Mouse (Mus musculus) liver, embryonic 12.5 days (tissue): Measurements from ENCODE around the gene Slc22a18. TPM values are rescaled to one million over a fixed set of nuclear protein-coding genes. Genes with fewer than 3 reads are reported as not detected.

Source experiments
- ATAC-seq: fragments of 200-750 bp; cut with Nextera tagmentation; 2 replicates; pipeline ENCODE4 v1.8.0; 2017; ENCODE audit warnings: moderate number of reproducible peaks, mild to moderate bottlenecking, moderate library complexity
- H3K27ac ChIP-seq: fragments of 300-500 bp; sonication (generic); 2 replicates; pipeline ENCODE4 v1.5.1; 2016; ENCODE audit warnings: mild to moderate bottlenecking
- H3K27me3 ChIP-seq: fragments of 300-500 bp; sonication (generic); replicated peaks from 2 replicates; pipeline ENCODE4 v1.6.1; 2016; ENCODE audit warnings: mild to moderate bottlenecking, moderate library complexity
- H3K36me3 ChIP-seq: fragments of 300-500 bp; sonication (generic); 2 replicates; pipeline ENCODE4 v1.6.1; 2016; ENCODE audit warnings: mild to moderate bottlenecking, moderate library complexity
- H3K4me1 ChIP-seq: fragments of 300-500 bp; sonication (generic); 2 replicates; pipeline ENCODE4 v1.6.1; 2016
- H3K4me2 ChIP-seq: fragments of 300-500 bp; sonication (generic); 2 replicates; pipeline ENCODE4 v1.6.1; 2016; ENCODE audit warnings: mild to moderate bottlenecking, moderate library complexity
- H3K4me3 ChIP-seq: fragments of 300-500 bp; sonication (generic); 2 replicates; pipeline ENCODE4 v1.5.1; 2016; ENCODE audit warnings: mild to moderate bottlenecking, moderate library complexity
- H3K9ac ChIP-seq: fragments of 300-500 bp; sonication (generic); 2 replicates; pipeline ENCODE4 v1.6.1; 2016; ENCODE audit warnings: mild to moderate bottlenecking, moderate library complexity
- H3K9me3 ChIP-seq: fragments of 300-500 bp; sonication (generic); replicated peaks from 2 replicates; pipeline ENCODE4 v1.6.1; 2016; ENCODE audit warnings: mild to moderate bottlenecking, moderate library complexity
- WGBS: fragments of 180-500 bp; shearing (Covaris S2); methylation state at CpG from one replicate; pipeline ENCODE4 v1.1.7; 2016; ENCODE audit not compliant: insufficient replicate concordance; 5-methylcytosine and 5-hydroxymethylcytosine counted together
- polyA plus RNA-seq: library from polyadenylated mRNA; unstranded; fragments of >200 nt; fragmentation: Nextera tagmentation; extraction: Ambion mirVana; gene quantifications from 2 replicates; pipeline ENCODE4 v1.2.1, GENCODE M21; 2016

Slc22a18 gene
- polyA plus RNA-seq, 1 experiment from 2014 or later: 5.1 TPM

- WGBS: 59% methylated on average over 6 of the region's 6 CpGs
- peak; percentile 56 for ATAC-seq
- no peaks in the 10 kb centered on the region for H3K36me3 ChIP-seq
- peaks cover 51% of the 10 kb centered on the region for H3K27me3 ChIP-seq
- no peak overlapping the region for H3K9ac ChIP-seq
- H3K4me1 ChIP-seq: no peaks in the 10 kb centered on the region
- no peak overlapping the region for H3K4me2 ChIP-seq
- no peak overlapping the region for H3K4me3 ChIP-seq
- H3K27ac ChIP-seq: no peak overlapping the region
- no peaks in the 10 kb centered on the region for H3K9me3 ChIP-seq
These were observed 16.2 kb downstream of the Slc22a18 start for GRCm38 (mm10) chr7:143489735-143490134.

DNA sequence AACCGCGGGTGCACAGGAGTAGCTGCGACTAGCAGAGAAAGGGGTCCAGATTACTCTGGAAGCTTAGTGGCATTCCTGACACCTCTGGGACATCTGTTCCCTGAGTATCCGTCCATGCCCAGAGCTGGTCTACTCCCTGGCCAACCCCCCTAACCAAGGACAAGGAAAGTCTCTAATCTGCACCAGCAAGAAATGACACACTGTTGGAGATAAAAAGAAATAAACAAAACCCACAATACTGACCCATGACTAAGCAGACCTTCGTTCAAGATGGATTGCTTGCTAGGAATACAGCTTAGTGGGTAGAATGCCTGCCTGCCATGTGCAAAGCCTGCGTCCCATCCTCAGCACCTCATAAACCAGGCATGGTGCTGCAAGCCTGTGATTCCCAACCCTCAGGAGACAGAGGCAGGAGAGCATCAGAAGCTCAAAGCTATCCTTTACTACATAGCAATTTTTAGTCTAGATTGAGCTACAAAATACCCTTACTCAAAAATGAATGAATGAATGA is 20.1 kb downstream of the Slc22a18 start:
- Histone ChIP-seq H3K9ac (no peak overlapping the region), H3K9me3 (no peaks in the 10 kb centered on the region), H3K4me2 (no peak overlapping the region), H3K27me3 (peaks cover 53% of the 10 kb centered on the region), H3K4me3 (no peak overlapping the region), H3K4me1 (peaks cover 15% of the 10 kb centered on the region), H3K27ac (no peak overlapping the region), H3K36me3 (no peaks in the 10 kb centered on the region)
- WGBS: 59% methylated on average over 6 of the region's 6 CpGs
- no peak for ATAC-seq

DNA sequence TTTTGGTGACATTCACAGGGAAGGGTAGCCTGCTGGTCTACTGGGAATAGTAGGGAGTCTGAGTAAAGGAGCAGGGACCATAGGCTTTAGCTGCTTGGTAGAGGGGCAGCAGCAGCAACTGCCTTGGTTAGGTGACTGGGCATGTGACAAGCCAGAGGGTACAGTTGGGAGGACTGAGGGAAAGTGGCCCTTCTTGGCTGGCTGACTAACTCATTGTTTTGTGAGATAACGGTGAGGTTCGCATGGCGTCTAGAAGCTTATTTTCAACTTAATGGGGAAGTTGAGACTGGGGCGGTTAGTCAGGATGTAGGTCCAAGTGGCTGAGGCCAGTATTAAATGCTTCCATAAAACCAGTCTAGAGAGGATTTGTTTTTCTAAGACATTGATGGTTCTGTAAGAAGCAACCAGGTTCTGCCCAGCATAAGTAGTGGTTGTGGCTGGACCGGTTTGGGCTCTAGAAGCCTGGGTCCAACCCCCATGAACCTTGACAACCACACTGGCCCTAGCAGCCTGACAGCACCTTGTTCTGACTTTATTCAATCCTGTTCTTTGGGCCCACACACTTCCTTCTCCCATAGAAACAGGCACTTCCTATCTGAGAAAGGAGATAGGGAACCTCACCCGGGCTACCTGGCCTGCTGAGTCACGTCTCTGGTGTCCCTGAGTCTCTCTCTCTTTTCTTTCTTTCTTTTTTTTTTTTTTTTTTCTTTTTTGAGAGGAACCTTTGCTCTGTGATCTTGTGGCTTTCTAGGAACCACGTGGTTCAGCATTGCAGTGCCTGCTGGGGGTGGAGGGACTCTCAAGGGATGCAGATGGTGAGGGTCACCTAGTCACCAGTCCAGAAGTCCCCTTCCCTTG is 21.8 kb downstream of the Slc22a18 start:
- Histone ChIP-seq H3K9me3 (no peaks in the 10 kb centered on the region), H3K27me3 (peaks cover 56% of the 10 kb centered on the region), H3K36me3 (no peaks in the 10 kb centered on the region), H3K27ac (no peak overlapping the region), H3K4me2 (no peak overlapping the region), H3K4me1 (peaks cover 15% of the 10 kb centered on the region), H3K4me3 (no peak overlapping the region), H3K9ac (no peak overlapping the region)
- WGBS: 19% methylated on average over 8 of the region's 8 CpGs
- ATAC-seq: no peak

- H3K9ac ChIP-seq: no peak overlapping the region
- no peaks in the 10 kb centered on the region for H3K36me3 ChIP-seq
- H3K27me3 ChIP-seq: peaks cover 67% of the 10 kb centered on the region
- H3K4me1 ChIP-seq: peaks cover 30% of the 10 kb centered on the region
- H3K27ac ChIP-seq: no peak overlapping the region
- ATAC-seq: no peak
- H3K4me2 ChIP-seq: no peak overlapping the region
- 80% methylated on average over 4 of the region's 4 CpGs for WGBS
- no peak overlapping the region for H3K4me3 ChIP-seq
- H3K9me3 ChIP-seq: no peaks in the 10 kb centered on the region
These were observed 25.0 kb downstream of the Slc22a18 start for GRCm38 (mm10) chr7:143498584-143498983.

DNA sequence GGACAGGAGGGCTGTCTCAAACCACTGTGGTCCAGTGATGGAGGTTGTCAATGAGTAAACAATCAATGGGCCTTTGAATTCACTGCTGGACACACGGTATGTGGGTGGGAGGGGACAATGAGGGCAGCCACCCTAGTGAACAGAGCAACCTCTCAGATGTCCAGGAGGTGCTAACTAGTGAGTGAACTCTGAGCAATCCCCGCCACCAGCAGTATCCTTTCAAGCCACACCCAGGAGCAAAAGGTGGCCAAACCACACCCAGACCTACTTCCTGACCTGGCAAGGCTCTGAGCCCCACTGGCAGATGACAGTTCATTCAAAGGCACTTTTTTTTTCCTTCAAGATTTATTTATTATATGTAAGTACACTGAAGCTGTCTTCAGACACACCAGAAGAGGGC is 27.4 kb downstream of the Slc22a18 start:
- Histone ChIP-seq H3K27ac (no peak overlapping the region), H3K9ac (no peak overlapping the region), H3K4me3 (no peak overlapping the region), H3K9me3 (no peaks in the 10 kb centered on the region), H3K4me1 (peaks cover 19% of the 10 kb centered on the region), H3K36me3 (no peaks in the 10 kb centered on the region), H3K27me3 (peaks cover 85% of the 10 kb centered on the region), H3K4me2 (no peak overlapping the region)
- WGBS: 44% methylated on average over 2 of the region's 2 CpGs
- no peak for ATAC-seq

GRCm38 (mm10) chr7:143501643-143502417 is 28.3 kb downstream of the Slc22a18 start:
- H3K9ac ChIP-seq: no peak overlapping the region
- no peak for ATAC-seq

GRCm38 (mm10) chr7:143502418-143503200 is 29.1 kb downstream of the Slc22a18 start, which contains the start of gene Phlda2:
Gene Phlda2, minus strand, starts transcription at chr7:143503150.
- 3% methylated on average over 51 of the region's 51 CpGs for WGBS
- no peaks in the 10 kb centered on the region for H3K36me3 ChIP-seq
- peaks cover 88% of the 10 kb centered on the region for H3K27me3 ChIP-seq
- H3K27ac ChIP-seq: no peak within 1 kb of the TSS
- no peak for ATAC-seq
- H3K9me3 ChIP-seq: no peaks in the 10 kb centered on the region
- H3K9ac ChIP-seq: no peak within 1 kb of the TSS
- peaks cover 17% of the 10 kb centered on the region; the same call in 1 of the 2 replicates for H3K4me1 ChIP-seq
- peak within 1 kb of the TSS; percentile 62 for H3K4me2 ChIP-seq
- peak within 1 kb of the TSS; percentile 44 for H3K4me3 ChIP-seq

More at GRCm38 (mm10) chr7:143501643-143502417, 28.3 kb downstream of the Slc22a18 start:
- peaks cover 90% of the 10 kb centered on the region for H3K27me3 ChIP-seq
- peak overlapping the region; percentile 44 for H3K4me3 ChIP-seq
- peaks cover 17% of the 10 kb centered on the region; the same call in 1 of the 2 replicates for H3K4me1 ChIP-seq
- H3K36me3 ChIP-seq: no peaks in the 10 kb centered on the region
- WGBS: 4% methylated on average over 55 of the region's 55 CpGs
- no peaks in the 10 kb centered on the region for H3K9me3 ChIP-seq
- peak overlapping the region; percentile 62 for H3K4me2 ChIP-seq
- no peak overlapping the region for H3K27ac ChIP-seq

GRCm38 (mm10) chr7:143503926-143504325 is 30.4 kb downstream of the Slc22a18 start:
- Histone ChIP-seq H3K4me2 (no peak overlapping the region), H3K36me3 (no peaks in the 10 kb centered on the region), H3K27me3 (peaks cover 78% of the 10 kb centered on the region), H3K9me3 (no peaks in the 10 kb centered on the region), H3K4me3 (no peak overlapping the region), H3K4me1 (peaks cover 17% of the 10 kb centered on the region; the same call in 1 of the 2 replicates), H3K27ac (no peak overlapping the region), H3K9ac (no peak overlapping the region)
- 67% methylated on average over 6 of the region's 6 CpGs for WGBS
- no peak for ATAC-seq

DNA sequence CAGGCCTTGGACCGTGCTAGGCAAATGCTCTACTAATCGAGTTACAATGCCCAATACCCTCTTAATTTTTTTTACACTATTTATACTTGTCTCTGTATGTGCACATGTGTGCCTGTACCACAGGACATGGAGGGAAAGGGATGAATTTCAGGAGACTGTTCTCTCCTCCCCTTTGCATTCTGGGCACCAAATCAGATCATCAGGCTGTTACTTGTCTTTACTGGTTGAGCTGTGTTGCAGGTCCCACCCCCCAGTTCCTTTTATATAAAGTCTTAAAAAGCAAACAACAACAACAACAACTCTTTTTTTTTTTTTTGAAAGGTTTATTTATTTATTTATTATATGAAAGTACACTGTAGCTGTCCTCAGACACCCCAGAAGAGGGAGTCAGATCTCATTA is 31.9 kb downstream of the Slc22a18 start:
- H3K4me2 ChIP-seq: no peak overlapping the region
- ATAC-seq: no peak
- H3K9ac ChIP-seq: no peak overlapping the region
- H3K4me3 ChIP-seq: no peak overlapping the region
- peaks cover 17% of the 10 kb centered on the region; the same call in 1 of the 2 replicates for H3K4me1 ChIP-seq
- 59% methylated on average over 2 of the region's 2 CpGs for WGBS
- H3K9me3 ChIP-seq: no peaks in the 10 kb centered on the region
- H3K27me3 ChIP-seq: peaks cover 63% of the 10 kb centered on the region
- no peak overlapping the region for H3K27ac ChIP-seq
- no peaks in the 10 kb centered on the region for H3K36me3 ChIP-seq

- Histone ChIP-seq H3K4me3 (no peak overlapping the region), H3K9me3 (no peaks in the 10 kb centered on the region)
These were observed 32.3 kb downstream of the Slc22a18 start for GRCm38 (mm10) chr7:143505823-143506222.

DNA sequence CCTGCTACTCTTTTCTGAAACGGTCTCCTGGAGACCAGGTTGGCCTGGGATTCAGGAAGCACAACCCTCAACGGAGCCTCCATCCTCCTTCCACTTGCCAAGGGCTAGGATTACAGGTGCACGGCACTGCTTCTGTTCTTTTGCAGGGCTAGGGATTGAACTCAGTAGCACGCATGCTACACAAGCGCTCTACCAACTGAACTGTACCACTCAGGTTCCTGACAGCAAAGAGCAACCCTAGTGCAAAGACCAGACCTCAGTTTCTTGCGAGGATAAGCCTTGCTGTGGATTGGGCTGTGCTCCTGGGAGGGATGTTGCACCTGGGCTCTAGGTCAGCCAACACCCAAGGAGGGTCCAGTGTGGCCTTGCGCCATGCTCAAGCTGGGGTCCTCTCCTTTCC is 32.7 kb downstream of the Slc22a18 start:
- ATAC-seq: no peak
- no peak overlapping the region for H3K27ac ChIP-seq
- H3K9me3 ChIP-seq: no peaks in the 10 kb centered on the region
- peaks cover 17% of the 10 kb centered on the region; the same call in 1 of the 2 replicates for H3K4me1 ChIP-seq
- whole genome bisulfite sequencing: 53% methylated on average over 7 of the region's 7 CpGs
- no peak overlapping the region for H3K4me2 ChIP-seq
- no peak overlapping the region for H3K9ac ChIP-seq
- no peak overlapping the region for H3K4me3 ChIP-seq
- H3K27me3 ChIP-seq: peaks cover 54% of the 10 kb centered on the region
- H3K36me3 ChIP-seq: no peaks in the 10 kb centered on the region

More at GRCm38 (mm10) chr7:143505823-143506222, 32.3 kb downstream of the Slc22a18 start:
- WGBS: 21% methylated on average over 11 of the region's 11 CpGs
- Histone ChIP-seq H3K27ac (no peak overlapping the region), H3K4me1 (peaks cover 17% of the 10 kb centered on the region; the same call in 1 of the 2 replicates), H3K27me3 (peaks cover 59% of the 10 kb centered on the region), H3K4me2 (no peak overlapping the region), H3K9ac (no peak overlapping the region), H3K36me3 (no peaks in the 10 kb centered on the region)
- no peak for ATAC-seq
